Mouse (Mus musculus): ENCODE measurements at regions not wholly inside any gene's neighbourhood (a gene's known extent, or its start where the extent isn't known, plus 50 kb on each side); places are given as distances from the start of the nearest gene placed in this dataset.

DNA sequence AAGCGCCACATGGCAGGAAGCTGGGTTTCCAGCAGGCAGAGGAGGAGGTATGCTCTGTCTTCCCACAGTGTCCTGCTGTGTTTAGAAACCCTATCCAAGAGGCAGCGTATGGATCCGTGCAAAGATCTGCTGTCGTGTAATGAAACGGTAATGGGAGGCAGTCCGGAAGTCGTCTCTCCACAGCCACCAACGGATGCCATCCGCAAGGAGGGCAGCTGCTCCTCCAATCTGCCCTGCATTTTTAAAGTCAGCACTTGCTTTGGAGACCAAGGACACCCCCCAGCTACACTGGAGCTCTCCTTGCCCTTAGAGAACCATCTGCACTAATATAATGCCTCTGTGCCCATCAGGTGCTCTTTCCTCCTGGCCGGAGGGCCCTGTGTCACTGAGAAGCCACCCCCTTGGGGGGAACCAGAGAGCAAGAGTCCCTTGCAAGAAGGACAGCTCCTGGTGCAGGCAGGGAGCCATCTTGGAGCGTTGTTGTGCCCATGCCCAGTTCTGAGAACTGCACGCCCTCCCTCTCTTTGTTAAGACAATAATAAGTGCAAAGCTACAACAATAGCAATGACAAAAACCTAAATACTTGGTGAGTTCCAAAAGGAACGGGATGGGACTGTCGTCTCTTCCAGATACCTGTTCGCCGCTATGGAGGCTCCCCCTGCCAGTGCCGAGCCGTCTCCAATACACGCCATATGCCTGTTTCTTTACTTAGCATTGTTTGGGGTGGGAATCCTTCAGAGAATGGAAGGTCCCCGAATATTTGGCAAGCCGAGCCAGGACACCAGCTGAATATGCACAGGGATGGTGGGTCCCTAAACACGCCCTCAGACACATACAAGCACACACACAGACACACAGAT lies 384.4 kb downstream of the Zfp536 start:
- DNase-seq (ENCODE audit: low read depth), result no peak

DNA sequence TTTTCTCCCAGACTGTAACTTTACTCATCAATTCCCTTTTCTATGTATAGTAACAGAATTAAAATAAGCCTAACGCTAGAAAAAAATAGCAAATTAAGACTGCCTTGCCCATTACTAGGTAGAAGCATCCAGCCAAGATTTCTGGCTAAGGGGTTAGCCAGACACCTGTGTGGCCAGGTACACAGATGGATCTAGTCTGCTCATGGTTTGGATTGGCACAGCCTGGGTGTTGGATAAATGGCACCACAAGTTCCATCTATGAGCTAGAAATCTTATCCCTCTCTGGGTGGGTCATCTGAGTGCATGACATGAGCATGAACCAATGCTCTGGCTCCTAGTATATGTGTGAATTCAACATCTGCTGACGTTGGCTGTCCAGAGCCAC lies 383.7 kb downstream of the Zfp536 start:
- no peak for DNase-seq (ENCODE audit: low read depth)

DNA sequence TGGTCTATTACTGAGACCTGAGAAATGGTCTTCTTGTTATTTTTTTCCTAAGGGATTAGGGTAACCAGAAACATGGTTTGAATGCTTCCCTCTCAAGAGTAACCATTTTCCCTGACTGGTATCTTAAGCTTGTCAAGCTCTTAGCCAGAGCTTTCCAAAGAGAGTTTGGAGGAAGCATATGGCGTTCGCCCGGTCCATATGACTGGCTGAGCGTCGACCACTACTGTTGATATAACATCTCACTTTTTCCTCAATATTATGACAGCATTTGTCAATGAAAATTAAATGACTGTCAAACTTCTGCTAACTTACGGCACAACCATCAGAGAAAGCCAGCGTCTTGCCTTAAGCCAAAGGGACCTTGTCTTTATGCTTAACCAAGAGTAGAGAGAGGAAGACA lies 383.2 kb downstream of the Zfp536 start:
- no peak for DNase-seq (ENCODE audit: low read depth)

DNA sequence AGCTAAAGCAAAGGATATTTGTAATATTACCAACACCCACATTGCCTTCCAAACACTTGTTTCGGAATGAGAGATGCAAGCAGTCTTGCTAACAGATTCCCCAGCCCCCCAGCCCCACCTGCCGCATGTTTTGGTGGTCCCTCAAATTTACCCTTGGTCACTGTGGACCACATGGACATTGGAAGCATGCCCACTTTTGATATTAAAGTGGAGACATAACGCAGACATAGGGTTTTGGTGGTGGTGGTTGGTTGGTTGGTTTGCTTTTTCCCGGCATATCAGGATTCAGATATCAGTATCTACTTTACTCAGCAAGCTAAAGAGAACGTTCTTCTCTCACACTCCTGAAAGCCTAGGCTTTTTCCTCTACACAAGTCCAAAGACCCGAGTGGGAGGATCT lies 381.3 kb downstream of the Zfp536 start:
- DNase-seq (ENCODE audit: low read depth), result no peak

DNA sequence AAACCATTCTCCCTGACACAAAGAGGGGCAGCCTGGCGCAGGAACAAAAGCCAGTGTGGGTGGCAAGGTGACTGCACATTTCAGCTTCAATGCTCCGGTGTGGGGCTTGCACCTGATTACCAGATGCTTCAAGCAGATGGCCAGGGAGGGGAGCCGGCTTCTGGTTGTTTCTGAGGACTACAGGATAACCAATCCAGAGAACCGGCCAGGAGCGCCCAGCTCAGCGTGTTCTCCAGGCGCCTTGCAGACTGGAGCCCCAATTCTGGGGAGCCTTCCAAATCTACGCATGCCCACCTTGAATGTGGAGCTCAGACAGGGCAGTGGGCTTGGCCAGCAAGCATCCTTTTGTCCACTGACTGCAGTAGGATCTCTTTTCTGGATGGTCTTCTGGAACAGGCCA lies 380.8 kb downstream of the Zfp536 start:
- DNase-seq (ENCODE audit: low read depth), result no peak

DNA sequence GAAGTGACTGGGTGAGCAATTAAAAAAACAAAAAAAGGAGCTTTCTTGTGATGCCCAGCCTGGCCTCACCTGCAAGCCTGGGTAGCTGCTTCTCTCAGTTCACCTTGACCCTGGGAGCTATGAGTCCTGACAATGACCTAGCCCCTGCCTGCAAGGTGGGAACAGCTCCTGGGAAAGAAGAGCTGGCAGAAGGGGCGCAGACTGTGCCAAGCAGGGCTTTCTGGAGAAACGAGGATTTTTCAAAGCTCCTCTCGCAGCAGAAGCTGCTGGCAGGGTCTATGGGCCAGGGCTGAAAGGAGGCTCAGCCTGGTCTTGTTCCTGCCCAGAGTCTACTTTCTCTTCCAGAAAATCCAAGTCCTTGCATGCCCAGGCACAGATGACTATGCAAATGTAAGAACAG lies 380.4 kb downstream of the Zfp536 start:
- DNase-seq (ENCODE audit: low read depth), result no peak

DNA sequence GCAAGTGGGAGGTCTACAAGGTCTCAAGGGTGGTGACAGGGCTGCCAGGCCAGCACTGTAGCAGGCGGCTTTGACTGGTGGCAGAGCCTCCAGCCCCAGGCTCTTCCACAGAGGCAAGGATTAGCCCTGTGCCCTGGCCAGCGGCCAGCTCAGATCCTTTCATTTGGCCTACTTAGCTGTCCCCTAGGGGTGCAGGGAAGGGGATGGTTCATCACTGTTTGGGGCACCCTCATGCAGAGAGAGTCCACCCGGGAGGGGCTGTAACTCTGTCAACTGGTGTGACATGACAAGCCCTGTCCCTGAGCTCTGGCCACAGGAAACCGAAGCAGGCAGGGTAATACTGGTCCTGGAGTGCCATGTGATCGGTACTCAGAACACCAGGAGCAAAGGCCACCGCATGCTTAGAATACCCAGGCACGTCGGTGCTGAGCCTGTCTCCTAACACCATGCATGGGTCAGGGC lies 378.4 kb downstream of the Zfp536 start:
- no peak for DNase-seq (ENCODE audit: low read depth)

DNA sequence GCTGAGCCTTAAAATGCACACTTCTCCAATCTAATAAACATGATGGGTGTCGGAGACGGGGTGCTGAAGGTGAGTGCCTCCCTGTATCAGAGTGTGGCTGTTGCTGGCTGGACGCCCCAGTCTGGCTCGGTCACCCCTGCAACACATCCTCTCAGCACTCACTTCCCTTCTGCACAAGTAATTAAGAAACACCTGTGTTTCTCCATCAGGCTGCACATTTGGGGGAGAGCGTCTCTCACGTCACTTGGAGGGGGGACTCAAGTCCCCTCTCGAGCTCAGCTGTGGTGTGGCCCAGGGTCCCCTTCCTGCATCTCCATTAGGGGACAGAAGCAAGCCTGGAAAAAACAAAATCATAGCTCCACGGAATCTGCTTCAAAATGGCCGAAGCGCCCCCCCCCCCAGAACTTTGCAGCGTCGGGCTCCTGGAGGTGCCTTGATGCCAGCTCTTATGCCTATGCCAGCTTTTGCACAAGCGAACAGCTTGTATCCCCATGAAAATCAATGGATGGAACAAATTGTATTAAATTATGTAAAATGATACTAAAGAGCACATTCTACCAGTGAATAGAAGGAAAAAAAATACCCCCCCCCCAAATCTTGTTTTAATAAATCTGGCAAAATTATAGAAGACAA lies 377.4 kb downstream of the Zfp536 start:
- DNase-seq (ENCODE audit: low read depth), result no peak

DNA sequence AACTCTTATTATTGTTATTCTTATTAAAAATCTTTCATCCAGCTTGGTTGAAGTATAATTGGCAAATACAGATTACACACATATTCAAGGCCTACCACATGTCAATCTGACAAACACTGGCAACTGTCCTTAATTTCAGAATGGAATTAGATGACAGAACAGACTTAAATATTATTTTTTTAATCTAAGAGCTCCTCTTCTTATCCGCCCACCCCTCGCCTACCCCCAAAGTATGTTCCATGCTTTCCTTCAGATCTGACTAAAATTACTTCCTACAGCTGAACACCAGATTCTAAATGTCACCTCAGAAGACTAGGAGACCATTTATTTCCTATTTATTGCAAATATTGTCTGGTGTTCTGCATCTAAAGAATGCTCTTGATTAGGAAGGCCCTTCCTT lies 370.0 kb downstream of the Zfp536 start:
- DNase-seq (ENCODE audit: low read depth), result no peak

DNA sequence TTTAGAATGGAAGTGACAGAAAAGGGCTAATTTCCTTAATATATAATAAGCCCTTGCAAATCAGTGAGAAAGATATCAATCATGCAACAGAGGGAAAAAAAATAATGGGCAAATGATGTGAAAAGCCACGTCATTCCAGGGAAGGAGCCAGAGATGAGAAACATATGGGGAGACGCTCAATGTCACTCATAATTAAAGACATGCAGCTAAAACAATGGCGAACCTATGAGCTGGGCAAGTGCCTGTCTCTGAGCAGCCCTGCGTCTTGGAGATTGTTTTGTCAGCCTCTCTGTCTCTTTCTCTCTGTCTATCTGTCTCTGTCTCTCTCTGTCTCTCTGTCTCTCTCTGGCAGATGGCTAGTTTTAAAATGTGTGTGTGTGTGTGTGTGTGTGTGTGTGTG lies 360.1 kb downstream of the Zfp536 start:
- no peak for DNase-seq (ENCODE audit: low read depth)

DNA sequence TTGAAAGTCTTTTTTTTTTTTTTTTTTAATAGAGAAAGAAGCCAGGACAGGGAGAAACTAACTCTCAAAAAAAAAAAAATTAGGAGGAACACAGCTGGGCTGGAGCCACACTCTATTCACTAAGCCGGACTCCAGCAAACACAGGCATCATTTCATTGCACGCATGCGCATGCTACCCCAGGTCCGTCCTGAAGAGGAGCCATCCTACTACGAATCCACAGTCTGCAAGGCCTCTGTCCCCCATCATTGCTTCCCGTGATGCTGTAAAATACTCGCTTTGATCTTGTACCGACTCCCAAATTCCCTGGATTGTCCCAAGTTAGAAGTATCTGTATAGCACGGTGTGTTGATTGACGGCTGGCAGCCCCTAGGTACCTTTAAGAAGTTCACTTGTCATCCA lies 351.7 kb downstream of the Zfp536 start:
- no peak for DNase-seq (ENCODE audit: low read depth)
